Mouse (Mus musculus): ENCODE data around the gene Gabpa.
A peak's percentile ranks its signal among the peaks of the same experiment; 100 is the strongest.

DNA sequence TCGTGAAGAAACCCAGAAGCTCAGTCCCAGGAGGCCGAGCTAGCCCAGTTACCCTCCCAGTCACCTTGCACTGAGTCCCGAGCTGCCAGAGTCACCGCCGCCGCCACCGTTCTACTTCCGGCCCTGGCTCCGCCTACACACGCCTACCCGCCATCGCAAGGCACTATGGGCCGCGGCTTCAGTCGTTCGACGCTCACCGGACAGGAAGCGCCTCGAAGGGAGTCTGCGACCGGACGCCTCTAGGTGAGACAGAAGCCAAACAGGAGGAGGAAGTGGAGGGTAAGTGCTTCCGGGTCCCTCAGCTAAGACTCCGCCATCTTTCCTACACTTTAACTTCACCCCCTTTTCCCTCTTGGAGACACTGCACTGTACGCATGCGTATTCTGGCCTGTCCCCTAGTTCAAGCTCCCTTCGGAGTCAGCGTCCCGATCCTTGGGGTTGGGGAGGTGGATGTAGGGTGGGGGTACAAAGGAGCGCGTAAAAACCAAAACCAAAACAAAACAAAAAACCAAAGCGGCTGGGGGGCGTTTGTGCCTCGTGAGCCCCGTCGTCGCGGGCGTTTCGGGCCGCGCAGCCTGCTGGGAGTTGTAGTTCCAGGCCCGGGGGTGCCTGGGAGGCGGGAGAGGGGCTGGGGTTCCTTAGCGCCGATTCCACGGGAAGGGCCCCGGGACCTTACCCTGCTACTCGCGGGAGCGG lies at the start of gene Gabpa:
- no peak for TF ChIP-seq CTCF (IDR thresholded peaks at IDR 0.05; ENCODE audit: extremely low read depth, insufficient read length, insufficient replicate concordance, low read depth, low read length)
- TF ChIP-seq POLR2A (IDR thresholded peaks at IDR 0.05; ENCODE audit: low read depth, low read length), result peak; percentile 70

Measured in small intestine, adult 2 months (tissue).